Mouse (Mus musculus) MN1 (cell line): ENCODE results near the gene Cntf.
"Not testable (repeated sequence)": the region's sequence is repeated elsewhere in the genome, so short reads cannot be mapped to it uniquely, and the experiment has no call there.

Source experiments
- DNase-seq: peaks from one replicate; pipeline ENCODE4 v3.0.0-alpha.2; 2016; ENCODE audit warnings: low spot score

Gene Cntf

DNA sequence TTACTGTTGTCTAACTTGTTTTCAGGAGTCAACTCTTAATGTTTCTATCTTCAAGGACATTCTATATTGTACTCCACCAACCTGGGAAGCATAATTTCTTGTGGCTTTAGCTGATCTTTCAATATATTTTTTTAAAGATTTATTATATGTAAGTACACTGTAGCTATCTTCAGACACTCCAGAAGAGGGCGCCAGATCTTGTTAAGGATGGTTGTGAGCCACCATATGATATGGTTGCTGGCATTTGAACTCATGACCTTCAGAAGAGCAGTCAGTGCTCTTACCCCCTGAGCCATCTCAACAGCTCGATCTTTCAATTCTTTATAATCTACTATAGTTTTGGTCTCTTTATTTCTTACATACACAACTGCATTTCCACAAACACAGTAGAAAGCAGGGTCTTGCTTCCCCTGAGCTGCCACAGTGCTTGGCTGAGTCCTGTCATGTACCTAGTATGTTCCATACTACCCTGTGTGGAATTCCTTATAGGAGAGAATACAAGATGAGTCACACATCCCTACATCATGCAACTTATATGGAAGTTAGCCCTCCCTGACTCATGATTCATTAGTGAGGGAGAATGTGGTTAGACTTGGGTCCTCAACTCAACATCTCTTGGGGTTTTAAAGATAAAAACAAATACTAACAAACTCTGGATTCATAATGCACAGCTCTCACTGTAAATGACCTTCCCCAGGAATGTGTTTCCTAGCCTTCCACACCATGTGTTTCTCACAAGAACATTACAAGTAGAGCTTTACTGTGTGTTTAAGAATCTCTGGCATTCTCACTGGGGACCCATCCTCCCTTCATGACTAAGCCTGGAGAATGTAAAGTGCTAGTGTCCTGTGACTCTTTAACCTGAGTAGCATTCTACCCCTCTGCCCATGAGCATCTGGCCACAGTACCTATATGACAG is 3.0 kb downstream of the Cntf start:
- no peak for DNase-seq

GRCm38 (mm10) chr19:12759656-12760055 is 5.8 kb downstream of the Cntf start:
- DNase-seq, result peak; percentile 58

DNA sequence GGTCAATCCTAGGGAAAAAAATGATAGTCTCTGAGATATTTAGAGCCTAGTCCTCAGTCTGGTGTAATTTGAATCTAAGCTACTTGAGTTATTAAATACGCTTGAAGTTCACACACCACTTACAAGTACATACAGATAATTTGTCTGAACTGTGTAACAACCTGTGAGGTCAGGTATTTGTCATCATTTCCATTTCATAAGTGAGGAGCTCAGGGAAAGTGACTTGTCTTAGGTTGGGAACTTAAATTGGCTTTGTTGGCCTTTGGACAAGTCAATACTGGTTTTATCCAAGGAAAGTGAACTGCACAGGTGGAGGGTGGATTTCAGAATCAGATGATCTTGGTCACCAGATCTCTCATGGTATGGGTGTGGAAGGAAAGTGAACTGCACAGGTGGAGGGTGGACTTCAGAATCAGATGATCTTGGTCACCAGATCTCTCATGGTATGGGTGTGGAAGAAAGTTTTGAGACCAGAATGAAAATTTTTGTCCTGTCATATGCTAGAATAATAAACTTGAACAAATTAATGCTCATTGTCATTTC is 6.4 kb downstream of the Cntf start:
- DNase-seq, result no peak

- DNase-seq, result no peak
Observed at GRCm38 (mm10) chr19:12756286-12756685, 9.1 kb downstream of the Cntf start.

DNA sequence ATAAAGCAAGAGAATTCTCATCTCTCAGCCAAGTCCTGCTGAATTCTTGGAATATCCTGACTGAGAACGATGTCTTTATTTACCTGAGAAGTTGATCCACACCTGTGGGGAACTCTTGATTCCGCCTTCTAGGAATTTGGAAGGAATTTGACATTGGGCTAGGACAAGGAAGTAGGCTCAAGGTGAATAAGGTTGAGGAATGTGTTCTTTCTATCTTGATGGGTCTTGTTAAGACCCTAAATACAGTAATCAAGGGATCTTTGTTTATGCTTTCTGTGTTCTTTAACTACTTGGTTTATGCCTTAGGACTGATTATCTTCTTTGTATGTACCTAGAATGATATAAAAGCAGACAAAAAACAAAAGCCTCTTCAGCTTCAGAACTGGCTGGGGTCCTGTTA is 33.5 kb downstream of the Cntf start:
- no peak for DNase-seq

DNA sequence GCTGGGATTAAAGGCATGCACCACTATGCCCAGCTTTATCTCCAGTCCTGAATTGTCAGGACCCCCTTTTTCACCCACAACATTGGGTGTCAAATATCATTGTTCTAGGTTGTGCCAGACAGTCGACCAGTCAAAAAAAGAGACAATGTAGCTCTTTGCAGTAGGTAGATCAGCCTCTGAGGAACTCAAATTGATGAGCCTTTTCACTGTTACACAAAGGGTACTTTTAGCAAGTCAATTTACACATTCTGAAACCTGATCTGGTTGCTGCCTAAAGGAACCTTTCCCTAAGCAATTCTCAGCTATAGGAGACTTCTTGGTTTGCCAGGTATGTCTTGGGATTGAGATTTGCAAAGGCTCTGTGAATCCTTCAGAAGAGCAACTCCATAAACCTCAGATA is 34.4 kb downstream of the Cntf start:
- DNase-seq, result no peak

- DNase-seq, result no peak
Observed at GRCm38 (mm10) chr19:12725851-12726250, 39.6 kb downstream of the Cntf start.

DNA sequence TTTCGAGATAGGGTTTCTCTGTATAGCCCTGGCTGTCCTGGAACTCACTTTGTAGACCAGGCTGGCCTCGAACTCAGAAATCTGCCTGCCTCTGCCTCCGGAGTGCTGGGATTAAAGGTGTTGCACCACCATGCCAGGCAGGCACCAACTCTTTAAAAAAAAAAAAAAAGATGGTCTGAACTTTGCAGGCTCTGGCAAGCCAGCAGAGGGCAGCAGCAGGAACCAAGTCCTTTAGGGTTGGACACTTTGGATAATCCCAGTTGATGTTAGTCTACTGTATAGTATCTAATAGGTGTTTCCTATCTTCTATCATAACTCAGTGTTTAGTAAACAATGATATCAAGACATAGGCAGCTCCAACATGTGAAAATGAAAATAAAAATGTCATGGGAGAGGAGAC is 43.1 kb downstream of the Cntf start:
- DNase-seq, result peak; percentile 5

- not testable (repeated sequence) for DNase-seq
Observed at GRCm38 (mm10) chr19:12721596-12721995, 43.8 kb downstream of the Cntf start.

GRCm38 (mm10) chr19:12720919-12721318 is 44.5 kb downstream of the Cntf start:
- DNase-seq, result not testable (repeated sequence)

DNA sequence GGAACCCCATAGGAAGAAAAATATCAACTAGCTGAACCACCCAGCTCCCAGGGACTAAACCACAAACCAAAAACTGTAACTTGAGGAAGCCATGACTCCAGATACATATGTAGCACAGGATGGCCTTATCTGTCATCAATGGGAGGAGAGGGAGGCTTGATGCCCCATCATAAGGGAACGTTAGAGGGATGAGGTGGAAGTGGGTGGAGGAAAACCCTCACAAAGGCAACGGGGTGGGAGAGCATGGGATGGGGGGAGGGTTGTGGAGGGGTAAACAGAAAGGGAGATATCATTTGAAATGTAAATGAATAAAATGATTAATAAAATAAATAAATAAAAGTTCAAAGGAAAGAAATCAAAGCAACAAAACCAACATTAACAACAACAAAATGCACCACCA is 45.0 kb downstream of the Cntf start:
- DNase-seq, result no peak

DNA sequence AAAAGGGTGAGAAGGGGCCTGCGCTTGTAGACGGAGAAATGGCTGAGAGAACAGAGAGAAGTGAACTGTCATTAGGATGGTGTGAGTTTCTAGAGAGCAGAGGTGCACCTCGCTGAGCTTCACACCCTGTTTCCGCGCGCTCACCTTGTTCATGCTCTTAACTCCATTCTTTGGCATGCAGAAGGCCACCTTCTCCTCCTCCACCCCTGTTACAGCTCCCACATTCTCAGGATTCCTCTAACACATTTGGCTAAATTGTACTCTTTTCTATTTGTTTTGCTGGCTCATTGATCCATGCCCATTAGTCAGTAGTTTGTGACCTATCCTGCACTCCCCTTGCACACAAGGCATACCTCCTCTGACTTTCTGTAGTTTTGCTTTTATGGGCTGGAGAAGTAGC is 46.2 kb downstream of the Cntf start:
- DNase-seq, result no peak
